In genomic region chr19:16347037-16347436, GRCm38 (mm10) we compare ENCODE assay signal across 22 mouse cellular contexts.
"Had no signal": no experiment of that assay in that cellular context is flagged by ENCODE, and none has a peak within 500 bp of the region (broad histone marks: within the 10 kb centered on the region; RNA-seq: fewer than 3 reads in every experiment).

No protein-coding gene starts in this region.

- ATAC-seq: inflammation-experienced regulatory T-cells, adult 6 months; intestine, embryonic 16.5 days; liver, postnatal 0 days; lung, postnatal 0 days; midbrain, embryonic 15.5 days had no signal

- DNase-seq: kidney, adult 18-20 months; kidney, adult 9 months; kidney, postnatal 14 days; kidney, postnatal 4 days; left cerebral cortex, postnatal 4 days; liver, postnatal 0 days; lung, embryonic 14.5 days; retina, postnatal 1 day; thymus, adult 18-20 months; thymus, postnatal 36 days had no signal

- H3K27me3 ChIP-seq: limb, embryonic 12.5 days; limb, embryonic 15.5 days; midbrain, embryonic 12.5 days; midbrain, embryonic 15.5 days; neural tube, embryonic 12.5 days; neural tube, embryonic 15.5 days had no signal

- H3K9me3 ChIP-seq: limb, embryonic 12.5 days; limb, embryonic 15.5 days; midbrain, embryonic 12.5 days; midbrain, embryonic 15.5 days; neural tube, embryonic 12.5 days; neural tube, embryonic 15.5 days had no signal

- H3K36me3 ChIP-seq: limb, embryonic 15.5 days; midbrain, embryonic 12.5 days; midbrain, embryonic 15.5 days; neural tube, embryonic 15.5 days had no signal

- H3K4me1 ChIP-seq: limb, embryonic 12.5 days; limb, embryonic 15.5 days; midbrain, embryonic 12.5 days; midbrain, embryonic 15.5 days; neural tube, embryonic 12.5 days; neural tube, embryonic 15.5 days had no signal

- H3K27ac ChIP-seq: limb, embryonic 12.5 days; limb, embryonic 15.5 days; liver, embryonic 14.5 days; macrophage; midbrain, embryonic 12.5 days; midbrain, embryonic 15.5 days; neural tube, embryonic 12.5 days; neural tube, embryonic 15.5 days had no signal

- H3K9ac ChIP-seq: limb, embryonic 12.5 days; limb, embryonic 15.5 days; liver, embryonic 14.5 days; liver, postnatal 0 days; lung, embryonic 14.5 days; midbrain, embryonic 12.5 days; midbrain, embryonic 15.5 days; neural tube, embryonic 12.5 days; neural tube, embryonic 15.5 days had no signal

- H3K4me2 ChIP-seq: limb, embryonic 12.5 days; limb, embryonic 15.5 days; liver, embryonic 11.5 days; lung, embryonic 14.5 days; midbrain, embryonic 12.5 days; midbrain, embryonic 15.5 days; neural tube, embryonic 12.5 days; neural tube, embryonic 15.5 days had no signal

- H3K4me3 ChIP-seq: limb, embryonic 12.5 days; limb, embryonic 15.5 days; midbrain, embryonic 12.5 days; midbrain, embryonic 15.5 days; neural tube, embryonic 12.5 days; neural tube, embryonic 15.5 days had no signal
